Mouse (Mus musculus) thymus, postnatal 14 days (tissue): Measurements from ENCODE around the gene Atrn.
"Not testable (repeated sequence)": the region's sequence is repeated elsewhere in the genome, so short reads cannot be mapped to it uniquely, and the experiment has no call there.

Experiments
- DNase-seq: peaks from one replicate; pipeline ENCODE4 v3.0.0; 2021

Atrn gene

GRCm38 (mm10) chr2:130965042-130965441 lies 58.7 kb downstream of the Atrn start:
- DNase-seq: no peak

- DNase-seq: no peak
These were observed 64.7 kb downstream of the Atrn start for GRCm38 (mm10) chr2:130971030-130971429.

- no peak for DNase-seq
These were observed 66.1 kb downstream of the Atrn start for GRCm38 (mm10) chr2:130972386-130972785.

GRCm38 (mm10) chr2:130974928-130975327 lies 68.6 kb downstream of the Atrn start:
- no peak for DNase-seq

- DNase-seq: no peak
These were observed 71.3 kb downstream of the Atrn start for GRCm38 (mm10) chr2:130977589-130977988.

GRCm38 (mm10) chr2:130978058-130978847 lies 72.0 kb downstream of the Atrn start:
- no peak for DNase-seq

GRCm38 (mm10) chr2:130979138-130979537 lies 72.8 kb downstream of the Atrn start:
- DNase-seq: no peak

- no peak for DNase-seq
These were observed 86.5 kb downstream of the Atrn start for GRCm38 (mm10) chr2:130992818-130993217.

- DNase-seq: no peak
These were observed 102.8 kb downstream of the Atrn start for GRCm38 (mm10) chr2:131009123-131009522.

GRCm38 (mm10) chr2:131010566-131010965 lies 104.3 kb downstream of the Atrn start:
- DNase-seq: no peak

- no peak for DNase-seq
These were observed 118.9 kb downstream of the Atrn start for GRCm38 (mm10) chr2:131025230-131025629.

GRCm38 (mm10) chr2:131026941-131027340 lies 120.6 kb downstream of the Atrn start:
- DNase-seq: no peak

GRCm38 (mm10) chr2:131029065-131029935 lies 123.0 kb downstream of the Atrn start:
- DNase-seq: no peak

GRCm38 (mm10) chr2:131030561-131030960 lies 124.3 kb downstream of the Atrn start:
- DNase-seq: no peak

- DNase-seq: no peak
These were observed 124.7 kb downstream of the Atrn start for GRCm38 (mm10) chr2:131030998-131031397.

- not testable (repeated sequence) for DNase-seq
These were observed 125.1 kb downstream of the Atrn start for GRCm38 (mm10) chr2:131031406-131031805.

GRCm38 (mm10) chr2:131036343-131036742 lies 130.0 kb downstream of the Atrn start:
- DNase-seq: no peak

GRCm38 (mm10) chr2:131036757-131037156 lies 130.5 kb downstream of the Atrn start:
- no peak for DNase-seq

GRCm38 (mm10) chr2:131037226-131037990 lies 131.1 kb downstream of the Atrn start:
- peak; percentile 30 for DNase-seq

GRCm38 (mm10) chr2:131038197-131038596 lies 131.9 kb downstream of the Atrn start:
- DNase-seq: no peak

- no peak for DNase-seq
These were observed 132.4 kb downstream of the Atrn start for GRCm38 (mm10) chr2:131038675-131039074.

- no peak for DNase-seq
These were observed 134.8 kb downstream of the Atrn start for GRCm38 (mm10) chr2:131040854-131041825.
